Mouse (Mus musculus): ENCODE measurements around the gene Hist1h1c.

DNA sequence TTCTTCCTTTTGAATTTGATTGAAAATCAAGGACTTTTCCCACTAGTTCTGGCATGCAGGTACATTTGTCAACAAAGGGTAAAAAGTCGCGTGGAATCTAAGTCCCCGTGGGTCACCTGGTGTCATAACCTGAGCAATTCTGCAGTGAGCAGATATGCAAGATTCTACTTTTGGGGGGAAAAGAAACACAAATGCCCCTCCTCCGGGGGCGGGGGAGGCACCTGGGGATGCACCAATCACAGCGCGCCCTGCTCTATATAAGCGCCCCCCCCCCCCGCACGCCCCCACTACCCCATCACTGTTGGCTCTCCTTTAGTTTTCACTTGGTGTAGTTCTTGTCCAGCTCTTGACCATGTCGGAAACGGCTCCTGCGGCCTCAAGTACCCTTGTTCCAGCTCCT, 43.1 kb upstream of the Hist1h1c start, which contains the start of gene Hist1h1t:
- TF ChIP-seq CTCF (IDR thresholded peaks at IDR 0.05; ENCODE audit: low read depth, low read length) (no peak), POLR2A (IDR thresholded peaks at IDR 0.05; ENCODE audit: insufficient read depth, low read length) (no peak), EP300 (IDR thresholded peaks at IDR 0.05; ENCODE audit: insufficient read depth, low read depth, low read length) (no peak)
